Mouse (Mus musculus) kidney, adult 2 months (tissue): ENCODE data around the gene Bnc1.

Experiments
- CTCF ChIP-seq: fragments of 200-500 bp; conservative IDR thresholded peaks from 2 replicates; pipeline ENCODE4 v1.5.1; 2011; ENCODE audit warnings: low read depth, mild to moderate bottlenecking, control low read depth, low read length, moderate library complexity, mixed read lengths; ENCODE audit not compliant: insufficient read depth, insufficient read length
- POLR2A ChIP-seq: fragments of 200-500 bp; IDR thresholded peaks from one replicate; pipeline ENCODE4 v1.6.1; 2011; ENCODE audit warnings: low read depth, low read length, control low read depth

- TF ChIP-seq CTCF (no peak), POLR2A (no peak)
Measured at GRCm38 (mm10) chr7:81918316-81918715, 73.8 kb downstream of the Bnc1 start.
